Mouse (Mus musculus) R1 (cell line): ENCODE measurements around the gene Hoxb1.

Source experiments
- DNase-seq: peaks from one replicate; pipeline ENCODE4 v3.0.0-alpha.2; 2018; ENCODE audit warnings: low read depth, low spot score

The Hoxb1 gene

DNA sequence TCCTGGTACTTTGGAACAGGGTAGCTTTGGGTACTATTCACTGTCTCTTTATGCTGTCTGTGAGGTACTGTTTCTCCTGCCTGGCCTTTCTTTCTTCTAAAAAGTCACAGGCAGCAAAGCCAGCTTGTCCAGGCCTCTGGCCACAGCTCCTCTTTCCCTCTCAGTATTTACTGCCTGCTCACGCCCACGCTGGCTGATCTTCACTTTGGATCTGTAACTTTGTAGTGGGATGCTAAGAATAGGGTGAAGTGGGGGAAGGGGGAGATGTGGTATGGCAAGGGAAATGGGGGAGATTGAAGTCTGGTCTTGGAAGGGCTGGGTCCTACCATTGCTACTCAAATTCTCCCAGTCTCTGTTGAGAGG, 31.6 kb upstream of the Hoxb1 start:
- no peak for DNase-seq

DNA sequence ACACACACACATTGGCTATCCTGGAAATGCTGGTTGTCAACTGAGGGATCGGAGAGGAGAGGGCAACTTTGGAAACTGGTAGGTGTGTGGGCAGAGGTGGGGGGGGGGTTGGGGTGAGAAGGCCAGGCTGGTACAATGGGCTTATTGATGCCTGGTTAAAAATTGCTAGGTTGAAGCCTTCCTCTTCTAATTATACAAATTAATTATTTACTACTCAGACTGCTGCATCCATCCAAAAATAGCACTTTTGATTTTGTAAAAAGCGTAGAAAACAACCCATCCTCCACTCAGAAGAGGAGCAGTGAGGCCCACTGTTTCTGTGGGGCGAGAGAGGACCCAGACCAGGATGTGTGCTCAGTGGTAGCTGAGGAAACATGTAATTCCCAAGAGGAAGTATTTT, 30.6 kb upstream of the Hoxb1 start:
- no peak for DNase-seq

DNA sequence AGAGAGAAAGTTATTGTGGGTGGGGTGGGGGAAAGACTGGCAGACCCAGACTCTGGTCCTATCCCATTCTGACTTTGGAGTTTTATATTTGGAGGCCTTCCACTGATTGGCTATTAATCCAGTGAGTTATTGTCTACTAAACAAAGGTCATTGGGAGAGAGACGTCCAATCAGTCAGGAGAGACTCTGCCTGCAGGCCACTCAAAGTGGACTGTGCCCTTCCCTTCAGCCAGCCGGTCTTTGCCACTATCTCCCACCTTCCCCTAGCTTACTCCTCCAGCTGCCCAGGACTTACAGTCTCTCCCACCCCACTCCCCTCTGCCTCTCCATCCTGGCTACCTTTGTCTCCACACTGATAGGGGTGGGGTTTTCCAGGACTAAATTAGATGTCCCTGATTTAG, 29.0 kb upstream of the Hoxb1 start:
- no peak for DNase-seq

DNA sequence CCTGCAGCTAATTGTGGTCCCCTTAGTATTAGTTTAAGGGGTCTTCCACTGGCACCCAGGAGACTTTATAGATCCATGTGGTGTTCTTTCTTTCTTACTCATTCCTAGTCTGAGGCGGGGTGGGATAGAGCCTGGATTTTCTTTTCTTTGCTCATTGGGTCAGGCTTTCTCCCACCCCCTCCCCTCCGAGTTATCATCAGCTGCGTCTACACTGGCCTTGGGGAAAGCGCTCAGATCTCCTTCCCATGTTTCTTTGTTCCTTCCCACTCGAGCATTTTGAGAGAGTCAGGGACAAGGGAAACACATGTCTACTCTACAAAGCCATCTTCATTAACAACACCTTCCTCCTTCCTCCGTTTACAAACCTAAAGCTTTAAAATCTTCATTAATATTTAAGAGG, 28.5 kb upstream of the Hoxb1 start:
- no peak for DNase-seq

DNA sequence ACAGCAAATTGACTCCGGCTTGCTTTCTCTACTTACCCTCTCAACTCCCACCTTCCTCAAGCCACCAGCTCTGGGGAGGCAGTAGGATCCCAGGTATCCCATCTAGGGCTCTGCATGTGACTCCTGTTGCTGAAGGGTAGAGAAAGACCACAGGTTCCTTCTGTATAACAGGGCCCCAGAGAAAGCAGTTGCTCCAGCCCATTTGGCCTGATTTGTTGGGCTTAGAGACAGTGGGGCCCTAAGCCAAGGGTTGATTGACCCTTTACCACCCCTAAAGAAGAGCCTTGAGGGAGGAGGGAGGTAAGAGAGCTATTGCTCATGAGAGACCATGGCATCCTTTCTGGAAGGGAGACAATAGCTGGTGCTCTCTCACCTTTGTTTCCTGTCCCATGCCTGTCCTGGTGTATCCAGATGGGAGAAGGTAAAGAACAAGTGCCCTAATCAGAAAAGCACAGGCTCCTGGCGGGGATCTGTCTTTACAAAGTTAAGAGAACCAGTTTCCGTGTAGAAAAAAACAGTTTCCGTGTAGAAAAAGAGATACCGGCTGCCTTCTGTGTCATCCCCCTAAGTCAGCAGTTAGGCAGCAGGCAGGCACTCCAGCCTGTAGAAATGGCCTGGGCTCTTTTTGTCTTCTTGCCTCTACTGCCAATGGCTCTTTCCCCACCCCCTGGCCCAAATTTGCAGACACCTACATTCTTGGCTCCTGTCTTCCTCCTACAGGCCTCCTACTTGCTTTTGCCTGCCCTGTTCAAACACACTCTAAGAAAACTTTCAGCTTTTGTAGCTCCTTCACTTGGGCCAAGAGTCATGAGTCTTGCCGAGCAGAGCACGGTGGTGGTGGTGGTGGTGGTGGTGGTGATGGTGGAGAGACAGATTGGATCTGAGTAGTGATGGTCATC, 26.3 kb upstream of the Hoxb1 start:
- no peak for DNase-seq

DNA sequence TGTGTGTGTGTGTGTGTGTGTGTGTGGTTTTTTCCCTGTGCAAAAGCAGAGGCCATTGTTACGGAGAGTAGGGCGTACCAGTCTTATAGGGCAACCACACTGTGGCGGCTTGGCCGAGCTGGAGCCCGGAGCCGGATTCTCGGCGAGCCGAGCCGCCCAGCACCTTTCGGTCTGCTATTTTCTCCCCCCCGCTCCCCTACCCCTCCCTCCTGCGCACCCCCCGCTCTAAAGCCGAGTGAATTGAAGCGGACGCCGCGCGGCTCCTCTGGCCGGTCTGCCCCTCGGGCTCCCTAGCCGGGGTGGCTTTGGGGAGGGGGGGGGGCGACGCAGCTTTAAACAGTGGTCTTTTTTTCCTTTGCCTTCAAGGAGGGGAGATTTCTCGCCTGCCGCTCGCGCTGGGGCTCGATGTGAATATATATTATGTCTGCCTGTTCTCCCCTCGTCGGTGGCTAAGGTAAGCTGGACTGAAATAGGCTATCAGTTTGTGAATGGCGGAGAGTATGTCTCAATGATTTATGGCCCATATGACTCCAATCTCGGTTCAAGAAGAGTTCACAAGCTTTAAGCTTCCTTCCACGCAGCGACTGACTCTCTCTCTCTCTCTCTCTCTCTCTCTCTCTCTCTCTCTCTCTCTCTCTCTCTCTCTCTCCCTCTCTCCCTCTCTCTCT, 24.7 kb upstream of the Hoxb1 start:
- DNase-seq: no peak

DNA sequence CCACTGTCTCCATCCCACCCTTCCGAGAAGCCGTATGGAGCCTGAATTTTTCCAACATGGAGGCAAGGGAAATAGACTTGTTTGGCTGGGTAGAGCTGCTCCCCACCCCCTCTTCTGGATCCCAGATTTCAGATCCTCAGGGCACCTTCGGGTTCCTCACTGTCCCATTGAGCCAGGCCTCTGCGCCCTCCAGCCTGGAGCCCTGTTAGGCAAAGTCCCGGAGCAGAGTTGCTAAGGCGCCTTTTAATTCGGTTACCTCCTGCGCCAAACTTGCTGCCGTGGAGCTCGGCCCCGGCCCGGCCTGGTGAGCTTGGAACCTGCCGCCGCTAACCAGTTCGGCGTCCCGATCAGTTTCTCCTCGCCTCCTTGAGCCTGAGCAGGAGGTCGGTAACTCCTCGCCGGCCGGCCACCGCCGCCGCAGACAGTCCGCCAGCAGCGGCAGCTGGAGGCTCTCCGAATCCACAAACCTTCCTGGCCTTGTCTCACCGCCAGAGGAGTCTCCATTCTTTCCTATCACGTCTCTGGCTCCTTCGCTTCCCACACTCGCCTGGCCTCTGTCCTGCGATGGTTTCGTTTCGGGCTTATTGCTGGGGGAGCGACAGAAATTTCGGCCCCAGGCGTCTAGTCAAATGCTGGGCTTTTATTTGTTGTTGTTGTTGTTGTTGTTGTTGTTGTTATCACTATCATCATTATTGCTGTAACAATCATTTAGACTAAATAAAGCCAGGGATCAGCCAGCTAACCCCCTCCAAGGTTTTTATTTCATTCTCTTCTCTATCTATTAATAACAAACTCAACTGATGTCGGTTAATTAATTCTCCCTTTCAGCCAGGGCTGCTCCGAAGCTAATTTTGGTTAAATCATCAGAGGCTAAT, 23.6 kb upstream of the Hoxb1 start:
- DNase-seq: peak; percentile 58

DNA sequence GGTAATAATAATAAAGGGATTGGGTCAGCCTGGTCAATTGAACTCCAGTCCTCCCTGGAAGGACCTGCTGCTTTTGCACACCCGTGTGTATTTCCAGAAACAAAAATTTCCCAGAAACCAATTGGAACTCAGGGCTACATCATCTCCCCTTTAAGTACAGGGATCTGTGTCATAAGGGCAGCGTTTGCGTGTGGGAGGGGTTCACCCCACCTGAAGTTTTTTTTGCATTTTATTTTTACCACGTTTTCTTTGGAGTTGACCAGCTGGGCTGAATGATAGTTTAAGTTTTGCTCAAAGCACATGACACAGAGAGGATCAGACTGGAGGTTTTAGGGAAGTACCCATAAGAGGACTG, 23.0 kb upstream of the Hoxb1 start:
- no peak for DNase-seq

DNA sequence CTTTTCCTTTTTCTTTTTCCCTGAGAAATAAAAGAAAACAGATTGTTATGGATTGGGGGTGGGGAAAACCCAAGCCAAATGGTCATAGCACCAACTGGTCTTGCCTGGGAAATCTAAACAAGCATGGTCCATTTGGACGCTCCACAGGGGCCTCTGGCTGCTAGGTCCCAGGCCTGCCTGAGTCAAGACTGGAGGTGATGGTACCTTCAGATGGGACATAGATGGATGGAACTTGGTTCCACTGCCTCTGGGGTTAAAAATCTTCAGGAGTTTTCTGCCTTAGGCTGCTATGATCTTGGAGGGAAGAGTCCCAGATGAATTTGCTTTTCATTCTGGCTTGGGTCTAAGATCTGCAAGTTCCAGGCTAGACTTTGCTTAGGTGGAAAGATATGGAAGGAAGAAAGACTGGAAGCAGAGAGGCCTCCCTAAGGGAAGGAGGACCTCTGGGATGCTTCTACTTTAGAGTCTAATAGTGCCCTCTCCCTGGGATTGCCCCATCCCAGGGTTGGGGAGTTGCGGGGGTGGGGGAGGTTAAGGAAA, 22.3 kb upstream of the Hoxb1 start:
- no peak for DNase-seq

DNA sequence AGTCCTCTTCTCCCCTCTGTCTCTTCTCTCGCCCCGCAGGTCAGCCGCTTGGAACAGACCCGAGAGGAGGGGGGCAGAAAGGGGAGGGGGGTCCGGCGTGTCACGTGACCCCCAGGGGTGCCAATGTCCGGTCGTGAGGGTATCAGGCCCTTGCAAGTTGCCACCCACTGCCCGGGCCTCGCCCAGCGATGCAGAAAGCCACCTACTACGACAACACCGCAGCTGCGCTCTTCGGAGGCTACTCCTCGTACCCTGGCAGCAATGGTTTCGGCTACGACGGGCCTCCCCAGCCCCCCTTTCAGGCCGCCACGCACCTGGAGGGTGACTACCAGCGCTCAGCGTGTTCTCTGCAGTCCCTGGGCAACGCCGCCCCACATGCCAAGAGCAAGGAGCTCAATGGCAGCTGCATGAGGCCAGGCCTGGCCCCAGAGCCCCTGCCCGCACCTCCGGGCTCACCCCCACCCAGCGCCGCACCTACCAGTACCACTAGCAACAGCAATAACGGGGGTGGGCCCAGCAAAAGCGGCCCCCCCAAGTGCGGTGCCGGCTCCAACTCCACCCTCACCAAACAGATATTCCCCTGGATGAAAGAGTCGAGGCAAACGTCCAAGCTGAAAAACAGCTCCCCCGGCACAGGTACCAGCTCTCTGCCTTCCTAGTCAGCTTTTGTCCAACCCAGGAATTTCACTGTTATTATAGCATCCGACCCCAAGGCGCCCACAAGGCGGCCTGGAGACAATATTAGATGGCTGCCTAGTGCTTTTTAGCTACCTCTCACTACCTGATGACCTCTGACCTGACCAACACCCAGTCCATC, 21.3 kb upstream of the Hoxb1 start:
- no peak for DNase-seq

DNA sequence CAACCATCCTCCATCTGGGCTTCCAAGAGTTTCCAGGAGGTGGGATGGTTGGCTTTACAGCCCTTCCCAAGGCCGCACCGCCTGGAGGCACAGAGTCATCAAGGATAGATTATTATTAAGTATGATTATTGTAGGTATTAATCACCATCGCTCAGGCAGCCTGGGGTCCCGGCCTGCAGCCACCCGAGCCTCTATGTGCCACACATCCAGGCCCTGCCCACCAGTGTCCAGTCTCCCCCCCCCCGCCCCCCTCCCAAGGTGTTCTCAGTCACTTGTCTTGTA, 20.7 kb upstream of the Hoxb1 start:
- DNase-seq: no peak

DNA sequence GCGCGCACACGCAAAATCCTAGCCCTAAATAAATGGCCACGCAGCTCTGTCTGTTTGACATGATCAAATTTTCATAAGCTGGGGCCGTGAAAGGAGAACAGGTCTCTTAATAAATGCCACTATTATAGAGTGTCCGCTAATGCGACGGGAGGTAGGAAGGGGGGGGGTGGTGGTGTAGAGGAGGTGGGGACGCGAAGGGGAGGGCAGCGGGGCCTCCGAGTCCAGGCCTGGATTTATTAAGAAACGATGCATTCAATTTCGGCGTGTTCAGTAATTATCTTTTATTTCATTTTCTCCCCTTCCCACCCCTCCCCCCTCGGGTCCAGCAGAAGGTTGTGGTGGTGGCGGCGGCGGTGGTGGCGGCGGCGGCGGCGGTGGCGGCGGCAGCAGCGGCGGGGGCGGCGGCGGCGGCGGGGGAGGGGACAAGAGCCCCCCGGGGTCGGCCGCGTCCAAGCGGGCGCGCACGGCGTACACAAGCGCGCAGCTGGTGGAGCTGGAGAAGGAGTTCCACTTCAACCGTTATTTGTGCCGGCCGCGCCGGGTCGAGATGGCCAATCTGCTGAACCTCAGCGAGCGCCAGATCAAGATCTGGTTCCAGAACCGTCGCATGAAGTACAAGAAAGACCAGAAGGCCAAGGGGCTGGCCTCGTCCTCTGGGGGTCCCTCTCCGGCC, 20.2 kb upstream of the Hoxb1 start:
- DNase-seq: no peak

DNA sequence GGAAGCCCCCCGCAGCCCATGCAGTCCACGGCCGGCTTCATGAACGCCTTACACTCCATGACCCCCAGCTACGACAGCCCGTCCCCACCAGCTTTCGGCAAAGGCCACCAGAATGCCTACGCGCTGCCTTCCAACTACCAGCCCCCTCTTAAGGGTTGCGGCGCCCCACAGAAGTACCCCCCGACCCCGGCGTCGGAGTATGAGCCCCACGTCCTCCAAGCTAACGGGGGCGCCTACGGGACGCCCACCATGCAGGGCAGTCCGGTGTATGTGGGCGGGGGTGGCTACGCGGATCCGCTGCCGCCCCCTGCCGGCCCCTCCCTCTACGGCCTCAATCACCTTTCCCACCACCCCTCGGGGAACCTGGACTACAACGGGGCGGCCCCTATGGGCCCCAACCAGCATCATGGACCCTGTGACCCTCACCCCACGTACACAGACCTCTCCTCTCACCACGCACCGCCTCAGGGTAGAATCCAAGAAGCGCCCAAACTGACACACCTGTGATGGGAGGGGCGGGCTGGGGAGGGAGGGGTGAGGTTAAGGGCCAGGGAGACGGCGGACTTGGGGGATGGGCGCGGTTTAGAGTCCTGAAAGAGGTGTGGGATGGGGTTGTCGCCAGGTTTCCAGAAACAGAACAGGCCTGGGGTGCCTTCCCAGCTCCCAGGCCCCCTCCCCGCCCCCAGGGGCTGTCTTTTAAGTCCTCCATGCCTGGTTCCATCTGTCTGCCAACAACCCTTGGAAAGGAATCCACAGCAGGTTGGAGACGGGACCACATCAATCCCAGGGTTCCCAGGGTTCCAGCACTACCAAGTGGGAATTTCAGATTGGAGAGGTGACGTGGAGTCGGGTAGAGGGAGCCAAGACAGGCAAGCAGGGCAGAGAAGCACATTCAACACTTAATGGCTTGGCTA, 19.4 kb upstream of the Hoxb1 start:
- peak; percentile 53 for DNase-seq

DNA sequence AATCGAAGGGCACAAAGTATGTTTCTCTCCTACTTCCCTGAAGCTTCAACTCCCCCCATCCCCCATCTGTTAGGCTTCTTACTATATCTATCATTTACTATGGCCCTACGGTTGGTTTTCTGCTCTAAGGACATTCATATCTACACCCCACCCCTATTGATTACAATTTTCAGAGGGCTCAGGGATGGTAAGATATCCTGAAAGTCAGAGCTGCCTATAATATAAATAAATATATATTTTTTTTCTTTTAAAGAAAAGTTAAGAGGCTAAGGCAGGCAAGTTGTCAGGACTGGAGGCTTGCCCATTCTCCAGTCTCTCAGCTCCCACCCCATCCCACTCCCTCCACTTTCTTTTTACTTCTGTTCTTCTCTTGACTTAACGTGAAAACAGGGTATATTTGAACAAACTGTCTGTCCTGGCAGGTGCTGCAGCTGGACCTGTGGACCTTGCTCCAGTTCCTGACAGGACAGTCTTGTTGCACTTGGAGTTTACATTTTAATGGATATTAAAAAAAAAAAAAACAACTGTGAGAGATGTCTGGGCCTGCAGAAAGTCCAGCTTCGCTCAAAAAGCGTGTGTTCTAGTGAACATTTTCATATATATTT, 18.5 kb upstream of the Hoxb1 start:
- no peak for DNase-seq

DNA sequence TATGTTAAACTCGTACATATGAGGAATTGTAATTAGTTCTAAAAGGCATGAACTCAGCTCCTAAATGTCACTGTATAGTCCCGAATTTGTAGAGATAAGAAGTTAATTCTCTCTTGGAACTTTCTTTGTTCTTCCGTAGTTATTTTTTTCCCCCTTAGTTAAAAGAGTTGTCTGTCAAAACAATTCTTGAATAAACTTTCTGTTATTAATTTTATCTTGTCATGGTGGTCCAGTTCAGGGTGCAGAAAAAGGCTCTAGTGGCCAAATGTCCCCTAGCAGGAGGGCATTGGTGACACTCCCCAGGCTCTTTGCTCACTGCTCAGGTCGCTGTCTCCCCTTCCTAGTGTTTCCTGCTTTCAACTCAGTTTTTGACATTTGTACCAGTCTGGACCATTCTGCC, 17.8 kb upstream of the Hoxb1 start:
- no peak for DNase-seq

DNA sequence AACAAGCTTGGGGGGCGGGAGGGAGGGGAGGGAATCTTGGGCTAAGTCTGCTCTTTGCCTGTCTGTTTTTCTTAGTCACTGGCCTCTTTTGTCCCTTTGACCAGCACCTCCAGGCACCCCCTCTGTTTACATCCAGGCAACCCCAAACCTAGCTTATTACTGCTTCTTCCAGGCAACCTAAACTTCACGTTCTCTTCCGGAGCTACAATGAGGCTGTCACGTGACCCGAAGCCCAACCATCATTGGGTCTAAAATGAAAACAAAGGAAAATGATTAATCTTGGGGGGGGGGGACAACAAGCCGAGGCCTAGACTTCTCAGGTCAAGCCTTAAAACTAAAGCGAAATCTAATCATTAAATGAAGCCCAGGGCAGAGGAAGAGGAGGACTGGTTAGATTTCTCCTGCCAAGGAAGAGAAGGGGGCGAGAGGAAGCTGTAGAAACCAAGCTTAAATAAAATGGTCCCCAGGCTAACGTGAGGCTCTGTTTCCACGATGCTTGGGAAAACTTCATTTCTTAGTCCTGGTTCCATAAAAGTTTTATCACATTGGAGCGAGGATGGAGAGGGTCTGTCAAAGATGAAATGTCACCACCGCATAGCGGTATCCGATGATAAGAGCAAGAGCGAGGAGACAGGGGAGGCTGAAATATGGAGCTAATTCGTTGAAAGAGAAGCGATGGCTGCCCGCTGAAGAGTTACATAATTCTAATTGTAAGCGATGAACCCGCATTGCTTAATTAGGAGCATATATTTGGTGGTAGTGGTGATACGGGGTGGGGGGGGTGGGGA, 17.2 kb upstream of the Hoxb1 start:
- DNase-seq: no peak

DNA sequence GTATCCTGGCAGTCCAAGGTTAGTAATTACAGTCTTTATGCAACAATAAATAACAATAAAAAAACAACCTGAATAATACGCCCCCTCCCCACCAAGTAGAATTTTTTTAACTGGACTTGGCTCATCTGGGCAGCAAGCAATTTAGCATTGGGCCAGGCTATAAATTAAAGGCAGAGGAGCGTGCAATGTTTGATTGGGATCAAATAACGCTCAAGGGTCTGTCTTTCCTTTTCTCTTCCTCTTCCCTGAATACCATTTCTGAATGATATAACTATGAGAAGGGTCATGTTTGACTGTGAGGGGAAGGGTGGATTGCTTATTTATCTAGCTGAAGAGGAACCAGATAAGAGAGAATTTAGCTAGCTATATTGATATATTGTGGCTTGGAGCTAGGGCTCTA, 16.6 kb upstream of the Hoxb1 start:
- no peak for DNase-seq

DNA sequence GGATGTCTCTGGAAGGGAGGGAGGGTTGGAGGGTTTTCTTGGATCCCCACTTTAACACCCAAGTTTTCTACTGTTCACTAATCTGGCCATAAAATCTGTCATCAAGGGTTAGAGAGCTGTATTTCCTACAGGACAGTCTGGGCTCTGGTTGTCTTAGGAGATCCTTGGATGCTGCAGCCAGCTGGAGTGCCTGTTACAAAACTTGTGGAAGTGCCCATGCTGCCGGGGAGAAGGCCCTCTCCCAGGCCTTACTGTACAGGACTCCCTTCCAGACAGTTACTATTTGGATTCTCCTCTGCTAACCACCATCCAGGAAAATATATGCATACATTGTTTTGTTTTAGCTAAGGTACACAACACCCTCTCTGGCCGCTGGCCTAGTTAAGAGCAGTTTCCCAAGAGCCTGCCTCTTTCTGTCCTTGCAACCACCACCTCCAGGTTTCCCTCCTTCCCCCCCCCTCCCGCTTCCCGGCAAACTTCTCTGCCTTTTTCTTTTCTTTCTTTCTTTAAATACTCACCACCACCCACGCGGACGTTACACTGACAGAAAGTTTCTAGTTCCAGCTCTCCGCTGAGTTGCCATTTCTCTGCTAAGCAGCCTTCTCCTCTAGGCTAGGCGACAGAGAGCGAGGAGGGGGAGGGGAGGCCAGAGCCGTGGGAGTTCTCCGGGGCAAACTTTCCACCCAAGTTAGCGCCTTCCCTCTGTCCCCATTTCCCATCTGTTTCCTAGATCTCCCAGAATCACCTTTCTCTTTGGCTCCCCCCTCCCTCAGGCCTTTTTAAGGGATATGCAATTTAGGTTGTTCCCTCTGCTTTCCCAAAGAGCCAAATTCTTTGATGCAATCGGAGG, 15.8 kb upstream of the Hoxb1 start:
- no peak for DNase-seq
